Mouse (Mus musculus): ENCODE measurements at regions not wholly inside any gene's neighbourhood (a gene's known extent, or its start where the extent isn't known, plus 50 kb on each side); places are given as distances from the start of the nearest gene placed in this dataset.

DNA sequence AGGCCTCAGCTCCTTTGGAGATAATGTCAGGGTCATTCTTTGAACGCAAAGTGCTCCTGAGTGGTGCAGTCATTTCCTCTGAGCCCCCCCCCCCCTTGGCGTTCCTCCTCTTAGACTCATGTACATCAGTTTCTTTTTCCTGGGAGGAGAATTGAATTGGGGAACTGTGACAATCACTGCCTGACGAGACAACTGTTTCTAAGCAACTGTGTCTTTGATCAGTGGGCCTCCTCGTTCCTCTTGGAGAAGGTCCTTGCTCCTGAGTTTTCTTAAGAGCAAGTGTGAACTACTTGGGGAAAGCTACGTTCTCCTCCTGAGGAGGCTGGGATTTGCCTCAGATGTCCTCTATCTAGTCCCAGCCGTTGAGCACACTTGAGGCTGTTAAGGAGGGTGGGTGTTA lies 287.5 kb downstream of the Maf start:
- TF ChIP-seq CTCF (conservative IDR thresholded peaks at IDR 0.05; ENCODE audit: low read length) (no peak), NANOG (IDR thresholded peaks at IDR 0.05; ENCODE audit: borderline replicate concordance, low read length) (no peak), POU5F1 (IDR thresholded peaks at IDR 0.05; ENCODE audit: borderline replicate concordance, low read length) (no peak)
